Mouse (Mus musculus) ovary, postnatal 36 days (tissue): ENCODE results near the gene Fgfr2.
A peak's percentile ranks its signal among the peaks of the same experiment; 100 is the strongest.

Experiments
- DNase-seq: peaks from one replicate; pipeline ENCODE4 v3.0.0; 2022; ENCODE audit warnings: low spot score, mixed read lengths

The Fgfr2 gene

GRCm38 (mm10) chr7:131677126-131677525, 1446.0 kb downstream of the Fgfr2 start:
- DNase-seq = no peak

- DNase-seq = no peak
Observed at GRCm38 (mm10) chr7:131670586-131670985, 1452.6 kb downstream of the Fgfr2 start.

- DNase-seq = no peak
Observed at GRCm38 (mm10) chr7:131669326-131669725, 1453.8 kb downstream of the Fgfr2 start.

GRCm38 (mm10) chr7:131660726-131661125, 1462.4 kb downstream of the Fgfr2 start:
- no peak for DNase-seq

- DNase-seq = no peak
Observed at GRCm38 (mm10) chr7:131656017-131656416, 1467.1 kb downstream of the Fgfr2 start.

GRCm38 (mm10) chr7:131653416-131653815, 1469.7 kb downstream of the Fgfr2 start:
- no peak for DNase-seq

GRCm38 (mm10) chr7:131651921-131652694, 1471.0 kb downstream of the Fgfr2 start:
- no peak for DNase-seq

- DNase-seq = no peak
Observed at GRCm38 (mm10) chr7:131650277-131650676, 1472.9 kb downstream of the Fgfr2 start.

- no peak for DNase-seq
Observed at GRCm38 (mm10) chr7:131648276-131648675, 1474.9 kb downstream of the Fgfr2 start.

- no peak for DNase-seq
Observed at GRCm38 (mm10) chr7:131647583-131647982, 1475.6 kb downstream of the Fgfr2 start.

GRCm38 (mm10) chr7:131644586-131644985, 1478.6 kb downstream of the Fgfr2 start:
- no peak for DNase-seq

GRCm38 (mm10) chr7:131644051-131644450, 1479.1 kb downstream of the Fgfr2 start:
- no peak for DNase-seq

GRCm38 (mm10) chr7:131643341-131643840, 1479.8 kb downstream of the Fgfr2 start:
- DNase-seq = no peak

- no peak for DNase-seq
Observed at GRCm38 (mm10) chr7:131629562-131629961, 1493.6 kb downstream of the Fgfr2 start.

- DNase-seq = no peak
Observed at GRCm38 (mm10) chr7:131628846-131629391, 1494.2 kb downstream of the Fgfr2 start.

GRCm38 (mm10) chr7:131628356-131628755, 1494.8 kb downstream of the Fgfr2 start:
- no peak for DNase-seq

GRCm38 (mm10) chr7:131609677-131610076, 1513.5 kb downstream of the Fgfr2 start:
- DNase-seq = no peak

GRCm38 (mm10) chr7:131608049-131608448, 1515.1 kb downstream of the Fgfr2 start:
- DNase-seq = no peak

- no peak for DNase-seq
Observed at GRCm38 (mm10) chr7:131605481-131605880, 1517.7 kb downstream of the Fgfr2 start.

GRCm38 (mm10) chr7:131604946-131605345, 1518.2 kb downstream of the Fgfr2 start:
- no peak for DNase-seq

GRCm38 (mm10) chr7:131603186-131603585, 1520.0 kb downstream of the Fgfr2 start:
- no peak for DNase-seq

GRCm38 (mm10) chr7:131602106-131602505, 1521.0 kb downstream of the Fgfr2 start:
- DNase-seq = no peak

GRCm38 (mm10) chr7:131598483-131598824, 1524.7 kb downstream of the Fgfr2 start:
- DNase-seq = peak; percentile 6
